Mouse (Mus musculus) cerebellum, adult 11 months (tissue): Measurements from ENCODE around the gene Cnbp.

Experiments used
- DNase-seq: peaks from one replicate; pipeline ENCODE4 v3.0.0; 2022

Gene Cnbp

DNA sequence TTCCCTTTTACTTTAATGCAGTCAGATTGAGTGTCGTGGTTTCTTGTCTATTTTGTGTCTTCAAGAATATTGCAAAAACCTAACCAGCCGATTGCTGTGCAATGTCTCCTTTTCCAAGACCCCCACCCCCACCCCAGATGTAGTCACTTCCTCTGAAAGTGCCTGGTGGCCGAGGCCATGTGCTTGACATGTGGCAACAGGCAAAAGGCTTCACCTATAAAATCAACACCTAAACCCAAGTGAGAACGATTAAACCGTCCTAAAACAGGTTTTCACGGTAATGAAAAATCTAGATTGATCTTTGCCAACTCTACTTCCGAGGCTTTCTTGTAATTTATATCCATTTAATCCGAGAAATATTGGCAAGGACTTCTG, 1.1 kb downstream of the Cnbp start:
- no peak for DNase-seq

GRCm38 (mm10) chr6:87846813-87847212, 4.1 kb downstream of the Cnbp start:
- DNase-seq = no peak

- DNase-seq = peak; percentile 52
These were observed 5.7 kb downstream of the Cnbp start for GRCm38 (mm10) chr6:87845031-87845695.

- no peak for DNase-seq
These were observed 8.7 kb downstream of the Cnbp start for GRCm38 (mm10) chr6:87842254-87842653.

GRCm38 (mm10) chr6:87841635-87842034, 9.3 kb downstream of the Cnbp start:
- DNase-seq = no peak

DNA sequence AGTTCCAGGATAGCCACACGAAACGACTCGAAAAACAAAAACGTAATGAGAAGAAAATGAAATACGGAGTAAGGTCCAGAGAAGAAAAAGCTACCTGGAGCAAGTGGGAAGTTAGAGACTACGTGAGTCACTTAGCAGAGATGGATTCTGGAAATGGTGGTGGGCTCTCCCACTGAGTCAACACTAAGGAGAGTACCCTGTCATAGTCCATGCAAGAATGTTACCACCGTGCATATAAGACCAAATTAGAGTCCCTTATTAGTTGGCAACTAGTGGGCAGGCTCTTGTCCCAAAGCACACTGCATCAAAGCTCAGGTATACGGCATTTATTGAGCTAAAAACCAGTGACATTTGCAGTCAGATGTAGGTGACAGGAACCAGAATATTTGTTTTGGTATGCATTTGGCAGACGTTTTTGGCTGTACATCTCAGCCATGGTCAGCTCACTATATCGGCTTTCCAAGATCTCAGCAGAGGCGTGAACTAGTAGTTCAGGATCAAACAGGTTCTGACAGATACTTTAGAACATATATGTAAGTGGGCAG, 11.0 kb downstream of the Cnbp start:
- no peak for DNase-seq

- peak; percentile 93 for DNase-seq
These were observed 12.2 kb downstream of the Cnbp start, which contains the start of gene Isy1 for GRCm38 (mm10) chr6:87838551-87839197. TSS of gene Isy1 (minus strand) at chr6:87838798.

GRCm38 (mm10) chr6:87835695-87836094, 15.2 kb downstream of the Cnbp start, which contains the start of gene Gm45140:
TSS of gene Gm45140 (minus strand) at chr6:87835795.
- no peak for DNase-seq

DNA sequence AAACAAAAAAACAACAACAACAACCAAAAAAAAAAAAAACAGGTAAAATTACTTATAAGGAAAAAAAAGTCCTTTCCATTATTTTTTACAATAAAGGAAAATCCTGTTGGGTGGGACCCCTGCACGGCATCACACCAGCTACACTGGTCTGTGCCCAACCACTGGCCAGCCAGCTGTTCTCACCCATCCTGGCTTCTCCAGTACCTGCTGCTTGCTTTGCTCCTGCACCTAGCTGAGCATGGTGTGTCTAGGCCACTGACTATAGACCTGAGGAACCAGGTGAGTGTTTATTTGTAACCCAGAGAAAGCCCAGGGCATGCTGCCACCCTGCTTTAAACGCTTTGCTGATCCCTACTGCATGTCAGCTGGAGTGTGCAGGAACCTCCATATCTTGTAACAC, 30.5 kb downstream of the Cnbp start:
- no peak for DNase-seq

DNA sequence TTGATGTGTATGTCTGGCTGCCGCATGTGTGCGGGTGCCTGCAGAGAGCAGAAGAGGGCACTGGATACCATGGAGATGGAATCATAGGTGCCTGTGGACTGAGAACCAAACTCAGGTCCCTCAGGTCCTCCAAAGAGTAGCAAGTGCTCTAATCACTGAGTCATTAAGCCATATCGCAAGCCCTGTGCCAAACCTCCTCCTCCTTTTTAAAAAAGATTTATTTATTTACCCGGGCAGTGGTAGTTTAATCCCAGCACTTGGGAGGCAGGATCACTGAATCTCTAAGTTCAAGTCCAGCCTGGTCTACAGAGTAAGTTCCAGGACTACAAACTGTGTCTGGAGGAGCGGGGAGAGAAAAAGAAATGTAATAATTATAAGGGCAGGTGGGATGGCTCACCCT, 36.4 kb downstream of the Cnbp start:
- no peak for DNase-seq

GRCm38 (mm10) chr6:87812656-87813055, 38.2 kb downstream of the Cnbp start:
- DNase-seq = no peak

DNA sequence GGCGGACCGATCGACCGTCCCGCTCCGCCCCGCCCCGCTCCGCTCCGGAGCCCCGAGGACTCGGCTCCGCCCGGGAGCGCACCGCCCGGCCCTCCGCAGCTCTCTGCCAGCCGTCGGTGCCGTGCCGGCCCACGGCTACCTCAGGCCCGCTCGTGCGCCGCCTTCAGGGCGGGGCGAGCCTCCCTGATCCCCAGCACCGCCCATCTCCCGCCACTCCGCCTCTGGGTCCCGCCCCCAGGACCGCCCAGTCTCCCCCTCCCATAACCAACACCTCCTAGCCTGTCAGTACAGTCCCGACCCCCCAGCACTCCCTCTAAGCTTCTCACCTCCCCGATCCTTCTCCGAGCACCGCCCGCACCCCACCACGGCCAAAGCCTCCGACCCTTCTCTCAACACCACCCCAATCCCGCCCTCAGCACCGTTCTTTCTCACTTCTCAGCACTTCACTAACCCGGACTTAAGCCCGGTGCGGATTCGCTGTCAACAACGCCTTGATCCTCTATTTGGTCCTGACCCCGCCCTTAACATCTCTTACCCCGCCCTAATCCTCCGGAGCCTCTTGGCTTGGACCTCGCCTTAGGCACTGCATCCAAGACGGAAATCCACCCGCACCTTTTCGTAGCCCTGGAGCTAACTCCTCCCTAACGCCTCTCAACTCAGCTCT, 39.1 kb downstream of the Cnbp start, which contains the start of gene Rab43:
Gene Rab43 (minus strand): TSS at position 490 of the 664 bp plus-strand sequence.
- DNase-seq = peak; percentile 91

GRCm38 (mm10) chr6:87810713-87811669, 39.9 kb downstream of the Cnbp start:
- peak; percentile 47 for DNase-seq

GRCm38 (mm10) chr6:87810311-87810710, 40.6 kb downstream of the Cnbp start:
- DNase-seq = no peak

GRCm38 (mm10) chr6:87809651-87810161, 41.2 kb downstream of the Cnbp start:
- peak; percentile 34 for DNase-seq

DNA sequence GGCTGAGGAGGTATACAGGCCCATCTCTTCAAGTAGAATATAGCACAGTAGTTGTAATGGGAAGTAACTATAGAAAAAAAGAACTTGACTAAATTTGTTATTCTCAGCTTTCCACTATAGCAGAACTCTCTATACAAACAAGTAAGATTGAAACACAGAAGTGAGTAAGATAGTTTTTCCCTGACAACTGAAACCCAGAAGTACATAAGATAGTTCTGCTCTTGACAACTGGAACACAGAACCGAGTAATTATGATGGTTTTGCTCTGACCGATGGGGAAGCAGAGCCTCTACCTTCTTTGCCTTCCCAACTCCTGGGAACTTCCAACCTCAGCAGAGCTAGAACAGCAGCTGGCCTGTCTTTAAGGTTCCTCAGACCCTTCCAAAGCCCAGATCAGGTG, 41.8 kb downstream of the Cnbp start:
- DNase-seq = no peak

- DNase-seq = no peak
These were observed 42.4 kb downstream of the Cnbp start for GRCm38 (mm10) chr6:87808521-87808920.

- DNase-seq = no peak
These were observed 43.0 kb downstream of the Cnbp start for GRCm38 (mm10) chr6:87807735-87808440.

GRCm38 (mm10) chr6:87806857-87807256, 44.0 kb downstream of the Cnbp start:
- DNase-seq = no peak

GRCm38 (mm10) chr6:87806028-87806427, 44.9 kb downstream of the Cnbp start:
- DNase-seq = no peak

DNA sequence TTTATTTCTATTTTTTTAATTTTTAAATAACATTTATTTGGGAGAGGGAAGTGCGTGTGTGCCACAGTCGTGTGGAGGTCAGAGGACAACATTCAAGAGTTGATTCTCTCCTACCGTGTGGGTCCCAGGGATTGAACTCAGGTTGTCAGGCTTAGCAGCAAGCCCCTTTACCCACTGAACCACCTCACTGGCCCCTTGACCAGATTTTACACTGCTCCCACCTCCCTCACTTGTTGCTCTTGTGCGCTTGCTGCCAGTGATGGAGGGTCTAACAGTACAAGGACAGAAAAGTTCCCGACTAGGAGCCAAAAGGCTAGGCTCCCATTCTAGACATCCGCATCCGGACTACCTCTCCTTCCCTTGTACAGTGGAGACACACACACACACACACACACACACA, 45.5 kb downstream of the Cnbp start:
- DNase-seq = no peak

DNA sequence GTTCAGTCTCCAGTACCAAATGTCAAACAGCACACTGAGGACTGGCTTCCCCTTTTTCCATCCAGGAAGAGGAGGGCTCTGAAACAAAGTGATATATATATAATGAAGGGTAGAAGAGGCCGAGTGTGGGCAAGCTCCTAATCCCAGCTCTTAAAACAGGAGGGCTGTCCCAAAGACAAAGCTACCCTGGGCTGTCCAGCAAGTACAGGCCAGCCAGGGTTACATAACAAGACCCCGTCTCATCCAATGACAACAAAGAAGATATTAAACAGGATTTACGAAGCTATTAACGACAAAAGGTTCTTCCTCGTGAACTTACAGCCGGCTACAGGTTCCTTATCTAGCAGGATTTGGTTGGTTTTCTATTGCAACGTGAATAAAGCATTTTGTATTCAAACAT, 46.0 kb downstream of the Cnbp start:
- no peak for DNase-seq
